Mouse (Mus musculus): Measurements from ENCODE around the gene Spaca4.

The Spaca4 gene

GRCm38 (mm10) chr7:45699523-45700141, 26.0 kb downstream of the Spaca4 start, which contains the start of gene Car11:
Gene Car11 (plus strand): TSS chr7:45699843.
- no peak for DNase-seq (ENCODE audit: low spot score)

- DNase-seq (ENCODE audit: low spot score) = no peak
These were observed 27.7 kb downstream of the Spaca4 start for GRCm38 (mm10) chr7:45697894-45698293.

GRCm38 (mm10) chr7:45695098-45695497, 30.5 kb downstream of the Spaca4 start:
- no peak for DNase-seq (ENCODE audit: low spot score)

- DNase-seq (ENCODE audit: low spot score) = no peak
These were observed 31.6 kb downstream of the Spaca4 start, which contains the start of gene Sec1 for GRCm38 (mm10) chr7:45693921-45694591. Gene Sec1 (minus strand): TSS chr7:45694402.

- DNase-seq (ENCODE audit: low spot score) = no peak
These were observed 33.2 kb downstream of the Spaca4 start for GRCm38 (mm10) chr7:45692364-45692763.

GRCm38 (mm10) chr7:45689800-45690199, 35.8 kb downstream of the Spaca4 start:
- no peak for DNase-seq (ENCODE audit: low spot score)

GRCm38 (mm10) chr7:45689099-45689498, 36.5 kb downstream of the Spaca4 start:
- DNase-seq (ENCODE audit: low spot score) = no peak

- DNase-seq (ENCODE audit: low spot score) = no peak
These were observed 38.8 kb downstream of the Spaca4 start for GRCm38 (mm10) chr7:45686841-45687240.

- DNase-seq (ENCODE audit: low spot score) = no peak
These were observed 39.8 kb downstream of the Spaca4 start for GRCm38 (mm10) chr7:45685811-45686210.

GRCm38 (mm10) chr7:45683396-45684050, 42.1 kb downstream of the Spaca4 start, which contains the start of gene Ntn5:
Gene Ntn5 (plus strand): TSS chr7:45684022.
- DNase-seq (ENCODE audit: low spot score) = no peak

GRCm38 (mm10) chr7:45682144-45683126, 43.2 kb downstream of the Spaca4 start:
- DNase-seq (ENCODE audit: low spot score) = peak; percentile 75

GRCm38 (mm10) chr7:45681046-45681736, 44.4 kb downstream of the Spaca4 start:
- no peak for DNase-seq (ENCODE audit: low spot score)

GRCm38 (mm10) chr7:45679966-45680621, 45.5 kb downstream of the Spaca4 start:
- DNase-seq (ENCODE audit: low spot score) = no peak

- no peak for DNase-seq (ENCODE audit: low spot score)
These were observed 47.1 kb downstream of the Spaca4 start for GRCm38 (mm10) chr7:45678513-45678912.

- no peak for DNase-seq (ENCODE audit: low spot score)
These were observed 47.9 kb downstream of the Spaca4 start for GRCm38 (mm10) chr7:45677627-45678295.
